Comparison of ENCODE assay signal across 21 mouse cellular contexts in genomic region chr2:62392098-62392497, GRCm38 (mm10). TPM values are rescaled to one million over a fixed set of nuclear protein-coding genes. Genes with fewer than 3 reads are reported as not detected.
DNase-seq lines count a peak whose midpoint lies in the region; ATAC-seq lines count a peak whose summit lies in the region.
"Had no signal": no experiment of that assay in that cellular context is flagged by ENCODE, and none has a peak within 500 bp of the region (broad histone marks: within the 10 kb centered on the region; RNA-seq: fewer than 3 reads in every experiment).

No protein-coding gene starts in this region.

- WGBS in midbrain, embryonic 15.5 days = 82% methylated on average over 3 of the region's 3 CpGs

- no peak overlapping the region for H3K27ac ChIP-seq in midbrain, embryonic 15.5 days
- H3K27ac ChIP-seq: forebrain, embryonic 13.5 days; hindbrain, embryonic 14.5 days; limb, embryonic 10.5 days; liver, embryonic 13.5 days; stomach, embryonic 15.5 days had no signal

- no peak for ATAC-seq in CD4-positive, CD25-positive, alpha-beta regulatory T cell, adult 4 months
- peak; percentile 65 for ATAC-seq in granulocyte monocyte progenitor cell, adult 5-6 weeks (replicated peaks; ENCODE audit: poor library complexity, severe bottlenecking)
- ATAC-seq in midbrain, embryonic 15.5 days (replicated peaks) = no peak
- ATAC-seq: forebrain, embryonic 13.5 days had no signal

- no peak overlapping the region for H3K4me2 ChIP-seq in midbrain, embryonic 15.5 days
- H3K4me2 ChIP-seq: forebrain, embryonic 13.5 days; hindbrain, embryonic 14.5 days; liver, embryonic 13.5 days; midbrain, embryonic 11.5 days; stomach, embryonic 15.5 days had no signal

- H3K4me3 ChIP-seq in midbrain, embryonic 15.5 days = no peak overlapping the region
- H3K4me3 ChIP-seq: forebrain, embryonic 13.5 days; limb, embryonic 10.5 days; liver, embryonic 13.5 days; stomach, embryonic 15.5 days had no signal

- peak; percentile 40 for DNase-seq in CD4-positive, CD25-positive, alpha-beta regulatory T cell, adult 2 months (ENCODE audit: low read depth, low spot score)
- peak; percentile 58 for DNase-seq in 416B (ENCODE audit: low read depth)
- DNase-seq in spleen, postnatal 36 days (ENCODE audit: low spot score in 2 of 2) = peak; percentile 72 to 73
- no peak for DNase-seq in left cerebral cortex, adult 9 months (ENCODE audit: low spot score in 2 of 2)
- no peak for DNase-seq in cerebellum, adult 18-20 months
- DNase-seq: adrenal gland, postnatal 10 days; cerebellum, adult 8-10 months; heart, adult 11 months; kidney, adult 2 months; liver, embryonic 13.5 days; lung, postnatal 10 days; right cerebral cortex, postnatal 14 days had no signal

- H3K9ac ChIP-seq in midbrain, embryonic 15.5 days = no peak overlapping the region
- H3K9ac ChIP-seq: forebrain, embryonic 13.5 days; hindbrain, embryonic 14.5 days; liver, embryonic 13.5 days; stomach, embryonic 15.5 days had no signal

- no peaks in the 10 kb centered on the region for H3K9me3 ChIP-seq in midbrain, embryonic 15.5 days
- H3K9me3 ChIP-seq: G1E; limb, embryonic 10.5 days; liver, embryonic 13.5 days; stomach, embryonic 15.5 days had no signal

- H3K4me1 ChIP-seq in midbrain, embryonic 15.5 days = no peaks in the 10 kb centered on the region
- H3K4me1 ChIP-seq: forebrain, embryonic 13.5 days; limb, embryonic 10.5 days; stomach, embryonic 15.5 days had no signal

- no peaks in the 10 kb centered on the region for H3K27me3 ChIP-seq in midbrain, embryonic 15.5 days (replicated peaks)
- H3K27me3 ChIP-seq: forebrain, embryonic 13.5 days; liver, embryonic 13.5 days; stomach, embryonic 15.5 days had no signal

- H3K36me3 ChIP-seq in midbrain, embryonic 15.5 days (replicated peaks) = no peaks in the 10 kb centered on the region
- H3K36me3 ChIP-seq: G1E; limb, embryonic 10.5 days; liver, embryonic 13.5 days; stomach, embryonic 15.5 days had no signal

RNA-seq across cellular contexts. Expression of gene Dpp4, which starts 19.9 kb away (rescaled TPM):
- polyA plus RNA-seq in CD4-positive, CD25-positive, alpha-beta regulatory T cell, adult 4 months (2017; shearing (Covaris generic)) = 100 to 1,000 TPM in 1 of 2 experiments, 10 to 100 TPM in 1; 98.3 to 101 TPM
- total RNA-seq in granulocyte monocyte progenitor cell, adult 5-6 weeks (2014; fragmentation: Nextera tagmentation) = 11.0 and 13.8 TPM in 2 replicates
- total RNA-seq in granulocyte monocyte progenitor cell, adult 5-6 weeks (2017) = 14.6 and 15.2 TPM in 2 replicates
- polyA plus RNA-seq in midbrain, embryonic 15.5 days (2015; fragmentation: Nextera tagmentation; extraction: Ambion mirVana) = 2.6 and 3.8 TPM in 2 replicates

Comparison
In these comparisons a context has a peak if more than half of its experiments do, and no peak if none do; other contexts are left out.
1. DNase-seq: peak in CD4-positive, CD25-positive, alpha-beta regulatory T cell, adult 2 months (single experiment), 416B (single experiment) and spleen, postnatal 36 days (2 of 2); none in left cerebral cortex, adult 9 months (0 of 2) and cerebellum, adult 18-20 months (0 of 2).
2. RNA of gene Dpp4, which starts 19.9 kb away (polyA plus RNA-seq): 98.3 to 101 TPM in CD4-positive, CD25-positive, alpha-beta regulatory T cell, adult 4 months; 2.6 to 3.8 TPM in midbrain, embryonic 15.5 days; every median in the first group is over 10 times any median in the second.